Mouse (Mus musculus): ENCODE results near the gene Mogs. TPM values are rescaled to one million over a fixed set of nuclear protein-coding genes. Genes with fewer than 3 reads are reported as not detected.
"Not testable (repeated sequence)": the region's sequence is repeated elsewhere in the genome, so short reads cannot be mapped to it uniquely, and the experiment has no call there.

The Mogs gene
- total RNA-seq, 2 experiments from 2014 or later = 4.4 to 4.5 TPM

- intact Hi-C loops (cut with DNase I) = no loop called here
- no peak for DNase-seq
Measured at GRCm38 (mm10) chr6:83142211-83142731, 27.0 kb downstream of the Mogs start.

GRCm38 (mm10) chr6:83142886-83143285 is 27.6 kb downstream of the Mogs start:
- no peak for DNase-seq
- intact Hi-C loops (cut with DNase I) = no loop called here

- DNase-seq = no peak
- intact Hi-C loops (cut with DNase I) = no loop called here
Measured at GRCm38 (mm10) chr6:83145209-83145608, 29.9 kb downstream of the Mogs start.

- intact Hi-C loops (cut with DNase I) = no loop called here
- no peak for DNase-seq
Measured at GRCm38 (mm10) chr6:83145805-83146204, 30.5 kb downstream of the Mogs start.

- intact Hi-C loops (cut with DNase I) = no loop called here
- no peak for DNase-seq
Measured at GRCm38 (mm10) chr6:83147280-83147679, 32.0 kb downstream of the Mogs start.

- intact Hi-C loops (cut with DNase I) = no loop called here
- DNase-seq = no peak
Measured at GRCm38 (mm10) chr6:83151721-83152120, 36.4 kb downstream of the Mogs start.

- no peak for DNase-seq
- intact Hi-C loops (cut with DNase I) = no loop called here
Measured at GRCm38 (mm10) chr6:83153038-83153437, 37.7 kb downstream of the Mogs start.

GRCm38 (mm10) chr6:83153485-83153884 is 38.2 kb downstream of the Mogs start:
- intact Hi-C loops (cut with DNase I) = no loop called here
- DNase-seq = no peak

- intact Hi-C loops (cut with DNase I) = loop anchor here (5.0 kb wide), 1 partner anchor 158 kb away; no protein-coding TSS in a partner anchor
- DNase-seq = no peak
Measured at GRCm38 (mm10) chr6:83155552-83156238, 40.4 kb downstream of the Mogs start.

GRCm38 (mm10) chr6:83156259-83156684 is 41.0 kb downstream of the Mogs start, which contains the start of the genes Wdr54 and 1700003E16Rik:
Gene Wdr54 (minus strand): TSS chr6:83156397.
Gene 1700003E16Rik (plus strand): TSS chr6:83156404.
- intact Hi-C loops (cut with DNase I) = loop anchor here (5.0 kb wide), 1 partner anchor 159 kb away; no protein-coding TSS in a partner anchor
- DNase-seq = peak; percentile 40 to 41

GRCm38 (mm10) chr6:83159456-83159855 is 44.2 kb downstream of the Mogs start:
- intact Hi-C loops (cut with DNase I) = loop anchor here (5.0 kb wide), 1 partner anchor 162 kb away; no protein-coding TSS in a partner anchor
- not testable (repeated sequence) for DNase-seq

GRCm38 (mm10) chr6:83161442-83161841 is 46.1 kb downstream of the Mogs start:
- no peak for DNase-seq
- intact Hi-C loops (cut with DNase I) = loop anchor here (2.0 to 5.0 kb wide), 2 partner anchors 47 to 106 kb away; partner anchors contain the start of gene Mogs

GRCm38 (mm10) chr6:83161921-83162641 is 46.8 kb downstream of the Mogs start:
- intact Hi-C loops (cut with DNase I) = loop anchor here (2.0 to 5.0 kb wide), 2 partner anchors 47 to 105 kb away; partner anchors contain the start of gene Mogs
- DNase-seq = no peak

GRCm38 (mm10) chr6:83162701-83163100 is 47.4 kb downstream of the Mogs start:
- DNase-seq = peak in 1 of 2 experiments; percentile 35
- intact Hi-C loops (cut with DNase I) = loop anchor here (5.0 kb wide), 1 partner anchor 105 kb away; no protein-coding TSS in a partner anchor

GRCm38 (mm10) chr6:83165026-83165606 is 49.8 kb downstream of the Mogs start:
- intact Hi-C loops (cut with DNase I) = no loop called here
- DNase-seq = no peak

- DNase-seq = peak; percentile 92 to 95
- intact Hi-C loops (cut with DNase I) = no loop called here
Measured at GRCm38 (mm10) chr6:83165607-83166242, 50.4 kb downstream of the Mogs start, which contains the start of gene Dctn1. Gene Dctn1 (plus strand): TSS chr6:83165920.

GRCm38 (mm10) chr6:83166243-83166630 is 50.9 kb downstream of the Mogs start:
- no peak for DNase-seq
- intact Hi-C loops (cut with DNase I) = no loop called here
